Mouse (Mus musculus) embryonic facial prominence, embryonic 15.5 days (tissue): Measurements from ENCODE around the gene Atxn7l1. TPM values are rescaled to one million over a fixed set of nuclear protein-coding genes. Genes with fewer than 3 reads are reported as not detected.

ENCODE experiments used
- ATAC-seq: fragments of 200-750 bp; cut with Nextera tagmentation; 2 replicates; pipeline ENCODE4 v1.8.0; 2017; ENCODE audit warnings: low read depth, moderate TSS enrichment; ENCODE audit not compliant: insufficient number of reproducible peaks, low FRiP score, low TSS enrichment
- H3K27ac ChIP-seq: fragments of 300-500 bp; sonication (generic); replicated peaks from 2 replicates; pipeline ENCODE4 v1.5.1; 2015; ENCODE audit warnings: mild to moderate bottlenecking, inconsistent platforms
- H3K27me3 ChIP-seq: fragments of 300-500 bp; sonication (generic); 2 replicates; pipeline ENCODE4 v1.6.1; 2015; ENCODE audit warnings: inconsistent platforms
- H3K36me3 ChIP-seq: fragments of 300-500 bp; sonication (generic); 2 replicates; pipeline ENCODE4 v1.6.1; 2015; ENCODE audit warnings: mild to moderate bottlenecking, inconsistent platforms
- H3K4me1 ChIP-seq: fragments of 300-500 bp; sonication (generic); 2 replicates; pipeline ENCODE4 v1.6.1; 2015; ENCODE audit warnings: inconsistent platforms
- H3K4me2 ChIP-seq: fragments of 300-500 bp; sonication (generic); replicated peaks from 2 replicates; pipeline ENCODE4 v1.6.1; 2015; ENCODE audit warnings: mild to moderate bottlenecking, inconsistent platforms
- H3K4me3 ChIP-seq: fragments of 300-500 bp; sonication (generic); replicated peaks from 2 replicates; pipeline ENCODE4 v1.5.1; 2015; ENCODE audit warnings: mild to moderate bottlenecking, inconsistent platforms
- H3K9ac ChIP-seq: fragments of 300-500 bp; sonication (generic); 2 replicates; pipeline ENCODE4 v1.6.1; 2015; ENCODE audit warnings: inconsistent platforms
- H3K9me3 ChIP-seq: fragments of 300-500 bp; sonication (generic); replicated peaks from 2 replicates; pipeline ENCODE4 v1.6.1; 2016; ENCODE audit warnings: inconsistent platforms
- WGBS: fragments of 180-500 bp; shearing (Covaris S2); methylation state at CpG from one replicate; pipeline ENCODE4 v1.1.7; 2015; 5-methylcytosine and 5-hydroxymethylcytosine counted together
- polyA plus RNA-seq: library from polyadenylated mRNA; unstranded; fragments of >200 nt; fragmentation: Nextera tagmentation; extraction: Ambion mirVana; gene quantifications from 2 replicates; pipeline ENCODE4 v1.2.1, GENCODE M21; 2015

The Atxn7l1 gene
- polyA plus RNA-seq, 1 experiment from 2014 or later, result 14.9 TPM

GRCm38 (mm10) chr12:33255256-33255655 is 107.8 kb downstream of the Atxn7l1 start:
- Histone ChIP-seq H3K27me3 (no peaks in the 10 kb centered on the region), H3K27ac (no peak overlapping the region), H3K9me3 (no peaks in the 10 kb centered on the region), H3K4me2 (no peak overlapping the region), H3K9ac (no peak overlapping the region), H3K36me3 (0 out of 2 replicates have a peak, but pooled peaks cover 2% of the 10 kb centered on the region), H3K4me3 (no peak overlapping the region), H3K4me1 (peaks cover 10% of the 10 kb centered on the region; the same call in 1 of the 2 replicates)
- ATAC-seq, result no peak
- 56% methylated on average over 2 of the region's 2 CpGs for WGBS

- H3K36me3 ChIP-seq, result 0 out of 2 replicates have a peak, but pooled peaks cover 2% of the 10 kb centered on the region
- no peak for ATAC-seq
- H3K27ac ChIP-seq, result no peak overlapping the region
- WGBS, result 95% methylated on average over 6 of the region's 6 CpGs
- no peak overlapping the region for H3K4me2 ChIP-seq
- H3K4me1 ChIP-seq, result peaks cover 10% of the 10 kb centered on the region; the same call in 1 of the 2 replicates
- H3K9me3 ChIP-seq, result no peaks in the 10 kb centered on the region
- H3K27me3 ChIP-seq, result no peaks in the 10 kb centered on the region
- H3K4me3 ChIP-seq, result no peak overlapping the region
- no peak overlapping the region for H3K9ac ChIP-seq
Measured at GRCm38 (mm10) chr12:33256426-33256825, 108.9 kb downstream of the Atxn7l1 start.

DNA sequence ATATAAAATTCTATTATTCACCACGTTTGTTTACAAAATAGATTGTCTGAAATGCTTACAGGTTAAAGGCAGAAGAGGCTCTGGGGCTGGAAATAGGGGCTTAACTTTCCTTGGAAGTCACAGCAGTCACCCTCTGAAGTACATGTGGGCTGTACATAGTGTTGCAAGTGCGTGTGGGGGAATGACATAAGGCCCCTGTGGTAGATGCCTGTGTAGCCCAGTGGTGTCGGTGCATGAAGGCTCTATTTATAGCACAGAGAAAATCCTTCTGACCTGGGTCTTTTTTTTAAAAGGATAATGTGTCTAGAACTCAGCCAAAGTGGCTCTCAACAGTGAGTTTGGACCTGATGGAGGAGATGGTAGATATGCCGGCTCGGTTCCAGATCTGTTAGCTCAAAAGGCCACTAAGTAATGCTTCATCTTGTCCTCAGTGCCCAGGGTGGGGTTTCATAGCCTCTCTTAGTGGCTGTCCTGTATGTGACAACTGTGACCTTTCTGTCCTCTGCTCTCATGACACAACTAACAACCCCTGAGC is 111.6 kb downstream of the Atxn7l1 start:
- H3K36me3 ChIP-seq, result 0 out of 2 replicates have a peak, but pooled peaks cover 2% of the 10 kb centered on the region
- ATAC-seq, result no peak
- H3K4me3 ChIP-seq, result no peak overlapping the region
- no peaks in the 10 kb centered on the region for H3K27me3 ChIP-seq
- no peak overlapping the region for H3K4me2 ChIP-seq
- H3K9ac ChIP-seq, result no peak overlapping the region
- no peaks in the 10 kb centered on the region for H3K9me3 ChIP-seq
- 0 out of 2 replicates have a peak, but pooled peaks cover 7% of the 10 kb centered on the region for H3K4me1 ChIP-seq
- 79% methylated on average over 5 of the region's 5 CpGs for WGBS
- H3K27ac ChIP-seq, result no peak overlapping the region

DNA sequence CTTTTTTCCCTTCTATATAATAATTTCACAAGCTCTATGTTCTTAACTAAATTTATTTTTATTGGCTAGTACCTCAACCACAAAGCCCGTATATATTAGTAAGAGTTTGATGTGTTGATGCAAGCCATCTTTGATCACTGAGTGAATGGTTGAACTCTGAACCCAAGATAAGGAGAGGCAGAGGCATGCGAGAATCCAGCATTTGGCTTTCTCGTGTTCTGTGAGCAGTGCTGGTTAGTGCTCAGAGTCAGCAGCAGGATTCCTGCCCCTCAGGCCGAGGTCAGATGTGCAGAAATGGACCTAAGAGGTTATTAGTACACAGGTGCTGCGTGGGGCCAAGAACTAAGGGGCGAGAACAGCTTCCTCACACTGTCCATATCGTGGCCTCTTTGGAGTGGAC is 113.1 kb downstream of the Atxn7l1 start:
- ATAC-seq, result no peak
- WGBS, result 78% methylated on average over 7 of the region's 7 CpGs
- no peaks in the 10 kb centered on the region for H3K27me3 ChIP-seq
- H3K9ac ChIP-seq, result no peak overlapping the region
- no peak overlapping the region for H3K27ac ChIP-seq
- no peaks in the 10 kb centered on the region for H3K9me3 ChIP-seq
- H3K4me3 ChIP-seq, result no peak overlapping the region
- 0 out of 2 replicates have a peak, but pooled peaks cover 2% of the 10 kb centered on the region for H3K36me3 ChIP-seq
- H3K4me2 ChIP-seq, result no peak overlapping the region
- 0 out of 2 replicates have a peak, but pooled peaks cover under 1% of the 10 kb centered on the region for H3K4me1 ChIP-seq

GRCm38 (mm10) chr12:33265877-33266276 is 118.4 kb downstream of the Atxn7l1 start:
- Histone ChIP-seq H3K4me2 (no peak overlapping the region), H3K4me3 (no peak overlapping the region), H3K4me1 (no peaks in the 10 kb centered on the region), H3K36me3 (no peaks in the 10 kb centered on the region), H3K9ac (no peak overlapping the region), H3K9me3 (no peaks in the 10 kb centered on the region), H3K27me3 (no peaks in the 10 kb centered on the region), H3K27ac (no peak overlapping the region)
- ATAC-seq, result no peak
- 89% methylated on average over 11 of the region's 11 CpGs for WGBS

DNA sequence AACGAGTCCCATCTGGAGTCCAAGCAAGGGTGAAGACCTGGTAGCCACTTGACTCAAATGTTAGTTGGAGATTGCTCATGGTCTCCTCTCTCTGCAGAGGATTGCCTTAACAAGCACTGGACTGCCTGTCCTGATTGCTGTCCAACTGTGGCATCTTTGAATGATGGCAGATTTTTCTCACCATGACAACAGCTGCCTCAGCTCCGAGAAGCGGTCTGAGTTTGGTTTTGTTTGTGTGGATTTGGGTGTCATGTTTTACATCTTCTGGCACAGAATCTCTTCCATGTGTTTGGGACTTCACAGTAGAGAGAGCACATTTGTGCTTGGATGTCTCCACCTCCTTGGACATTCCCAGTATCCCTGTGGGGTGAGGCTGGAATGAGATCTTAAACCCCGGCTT is 120.5 kb downstream of the Atxn7l1 start:
- Histone ChIP-seq H3K4me1 (no peaks in the 10 kb centered on the region), H3K4me2 (no peak overlapping the region), H3K27me3 (no peaks in the 10 kb centered on the region), H3K9me3 (no peaks in the 10 kb centered on the region), H3K36me3 (no peaks in the 10 kb centered on the region), H3K27ac (no peak overlapping the region), H3K9ac (no peak overlapping the region), H3K4me3 (no peak overlapping the region)
- 46% methylated on average over 4 of the region's 4 CpGs for WGBS
- ATAC-seq, result no peak

DNA sequence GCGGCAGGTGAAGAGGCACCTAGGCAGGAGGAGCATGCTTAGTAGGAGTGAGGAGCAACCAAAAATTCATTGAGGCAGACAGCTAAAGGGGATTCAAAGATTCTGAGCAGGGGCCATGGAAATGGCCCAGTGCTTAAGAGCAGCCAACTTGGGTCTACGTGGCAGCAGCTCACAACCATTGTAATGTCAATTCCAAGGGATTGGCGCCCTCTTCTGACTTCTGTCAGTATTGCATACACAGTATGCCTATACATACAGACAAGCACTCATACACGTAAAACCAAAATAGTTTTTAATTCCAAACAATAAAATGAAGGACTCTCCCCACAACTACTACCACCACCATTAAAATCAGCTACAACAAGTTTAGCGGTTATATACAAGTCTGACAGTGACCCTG is 122.2 kb downstream of the Atxn7l1 start:
- 78% methylated on average over 5 of the region's 5 CpGs for WGBS
- Histone ChIP-seq H3K9me3 (no peaks in the 10 kb centered on the region), H3K9ac (no peak overlapping the region), H3K4me1 (no peaks in the 10 kb centered on the region), H3K27me3 (no peaks in the 10 kb centered on the region), H3K36me3 (no peaks in the 10 kb centered on the region), H3K4me3 (no peak overlapping the region), H3K27ac (no peak overlapping the region), H3K4me2 (no peak overlapping the region)
- no peak for ATAC-seq

- Histone ChIP-seq H3K9me3 (no peaks in the 10 kb centered on the region), H3K9ac (no peak overlapping the region)
- WGBS, result 71% methylated on average over 12 of the region's 12 CpGs
Measured at GRCm38 (mm10) chr12:33271865-33272264, 124.4 kb downstream of the Atxn7l1 start.

GRCm38 (mm10) chr12:33272441-33272840 is 124.9 kb downstream of the Atxn7l1 start:
- no peak overlapping the region for H3K4me2 ChIP-seq
- no peak overlapping the region for H3K27ac ChIP-seq
- no peak overlapping the region for H3K4me3 ChIP-seq
- H3K27me3 ChIP-seq, result no peaks in the 10 kb centered on the region
- ATAC-seq, result no peak
- H3K4me1 ChIP-seq, result no peaks in the 10 kb centered on the region
- no peak overlapping the region for H3K9ac ChIP-seq
- 83% methylated on average over 9 of the region's 9 CpGs for WGBS
- no peaks in the 10 kb centered on the region for H3K36me3 ChIP-seq
- no peaks in the 10 kb centered on the region for H3K9me3 ChIP-seq

More at GRCm38 (mm10) chr12:33271865-33272264, 124.4 kb downstream of the Atxn7l1 start:
- Histone ChIP-seq H3K36me3 (no peaks in the 10 kb centered on the region), H3K4me2 (no peak overlapping the region), H3K4me1 (no peaks in the 10 kb centered on the region), H3K27ac (no peak overlapping the region), H3K4me3 (no peak overlapping the region), H3K27me3 (no peaks in the 10 kb centered on the region)
- no peak for ATAC-seq

- no peak overlapping the region for H3K9ac ChIP-seq
Measured at GRCm38 (mm10) chr12:33273147-33273546, 125.7 kb downstream of the Atxn7l1 start.

DNA sequence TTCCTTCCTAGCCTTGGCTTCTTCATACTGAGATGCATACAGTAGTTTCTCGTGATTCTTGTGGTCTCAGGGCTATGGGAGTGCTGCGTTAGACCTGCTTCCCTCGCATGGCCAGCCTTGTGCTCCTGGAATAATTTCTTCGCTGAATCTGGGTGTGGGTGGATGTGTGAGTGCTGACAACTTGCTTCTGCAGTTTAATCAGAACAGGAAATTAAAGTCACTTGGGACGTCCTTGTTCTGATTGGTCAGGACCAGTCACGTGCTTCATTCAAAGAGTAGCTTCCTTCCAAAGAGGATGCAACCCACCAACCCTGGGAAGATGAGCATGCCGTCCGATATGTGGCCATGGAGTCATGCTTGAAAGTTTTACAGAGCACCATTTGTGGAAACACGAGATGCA is 126.2 kb downstream of the Atxn7l1 start:
- H3K4me2 ChIP-seq, result no peak overlapping the region
- no peak for ATAC-seq
- no peak overlapping the region for H3K4me3 ChIP-seq
- WGBS, result 81% methylated on average over 9 of the region's 9 CpGs
- H3K36me3 ChIP-seq, result no peaks in the 10 kb centered on the region
- no peaks in the 10 kb centered on the region for H3K4me1 ChIP-seq
- H3K9me3 ChIP-seq, result no peaks in the 10 kb centered on the region
- no peaks in the 10 kb centered on the region for H3K27me3 ChIP-seq
- no peak overlapping the region for H3K9ac ChIP-seq
- no peak overlapping the region for H3K27ac ChIP-seq

More at GRCm38 (mm10) chr12:33273147-33273546, 125.7 kb downstream of the Atxn7l1 start:
- no peaks in the 10 kb centered on the region for H3K9me3 ChIP-seq
- no peaks in the 10 kb centered on the region for H3K36me3 ChIP-seq
- H3K4me2 ChIP-seq, result no peak overlapping the region
- no peaks in the 10 kb centered on the region for H3K4me1 ChIP-seq
- WGBS, result 83% methylated on average over 4 of the region's 4 CpGs
- no peak overlapping the region for H3K27ac ChIP-seq
- no peaks in the 10 kb centered on the region for H3K27me3 ChIP-seq
- no peak for ATAC-seq
- no peak overlapping the region for H3K4me3 ChIP-seq

DNA sequence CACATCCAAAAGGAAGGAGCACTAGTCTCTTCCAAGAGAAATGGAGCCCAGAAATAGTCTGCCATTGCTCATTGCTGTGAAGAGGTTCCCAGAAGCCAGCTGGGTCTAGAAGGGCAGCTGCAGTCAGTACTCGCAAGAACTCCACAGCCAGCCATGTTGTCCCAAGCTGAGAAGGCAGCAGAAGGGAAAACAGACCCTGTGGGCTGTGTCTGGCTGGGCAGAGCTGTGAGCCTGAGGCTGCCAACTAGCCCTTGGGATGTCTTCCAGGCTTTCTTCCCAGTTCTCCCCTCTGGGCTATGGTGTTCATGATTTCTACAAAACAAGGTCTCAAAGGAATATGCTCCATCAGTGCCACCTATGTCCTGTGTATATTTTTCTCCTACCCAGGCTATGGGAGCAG is 128.5 kb downstream of the Atxn7l1 start:
- 88% methylated on average over 1 of the region's 1 CpGs for WGBS
- no peak for ATAC-seq
- Histone ChIP-seq H3K4me1 (no peaks in the 10 kb centered on the region), H3K27me3 (no peaks in the 10 kb centered on the region), H3K9me3 (no peaks in the 10 kb centered on the region), H3K9ac (no peak overlapping the region), H3K27ac (no peak overlapping the region), H3K4me3 (no peak overlapping the region), H3K36me3 (no peaks in the 10 kb centered on the region), H3K4me2 (no peak overlapping the region)
